Mouse (Mus musculus): ENCODE measurements around the gene Hydin. TPM values are rescaled to one million over a fixed set of nuclear protein-coding genes. Genes with fewer than 3 reads are reported as not detected.

Gene Hydin
- total and polyA plus RNA-seq, 2 experiments from 2014 or later: 0.49 to 0.88 TPM

GRCm38 (mm10) chr8:110630079-110630478, 363.3 kb downstream of the Hydin start:
- no peak overlapping the region for H3K4me2 ChIP-seq (ENCODE audit: low read depth, low read length, poor library complexity, severe bottlenecking)
- no peak overlapping the region; the same call in 1 of the 2 replicates for H3K9ac ChIP-seq (replicated peaks; ENCODE audit: low read length, poor library complexity, severe bottlenecking)
- H3K4me3 ChIP-seq (ENCODE audit: low read depth, low read length): no peak overlapping the region
- WGBS: 90% methylated on average over 3 of the region's 3 CpGs
- H3K27me3 ChIP-seq (ENCODE audit: insufficient read depth, low read length): no peaks in the 10 kb centered on the region
- no peak overlapping the region for H3K27ac ChIP-seq (ENCODE audit: low read depth, low read length)
- H3K36me3 ChIP-seq (ENCODE audit: insufficient read depth, low read length): peaks cover 27% of the 10 kb centered on the region
- ATAC-seq (ENCODE audit: low FRiP score) (no peak), DNase-seq (ENCODE audit: low spot score) (no peak)
- TF ChIP-seq CTCF (IDR thresholded peaks at IDR 0.05): no peak
- no peaks in the 10 kb centered on the region for H3K4me1 ChIP-seq (ENCODE audit: insufficient read depth, low read length)
- H3K9me3 ChIP-seq (ENCODE audit: low read length): no peaks in the 10 kb centered on the region

- no peak overlapping the region for H3K4me3 ChIP-seq (ENCODE audit: low read depth, low read length)
- H3K27ac ChIP-seq (ENCODE audit: low read depth, low read length): no peak overlapping the region
- ATAC-seq (ENCODE audit: low FRiP score): no peak
- peak; percentile 58 for DNase-seq (ENCODE audit: low spot score)
- H3K27me3 ChIP-seq (ENCODE audit: insufficient read depth, low read length): no peaks in the 10 kb centered on the region
- H3K36me3 ChIP-seq (ENCODE audit: insufficient read depth, low read length): peaks cover 33% of the 10 kb centered on the region
- no peaks in the 10 kb centered on the region for H3K9me3 ChIP-seq (ENCODE audit: low read length)
- no peak for TF ChIP-seq CTCF (IDR thresholded peaks at IDR 0.05)
- H3K4me2 ChIP-seq (ENCODE audit: low read depth, low read length, poor library complexity, severe bottlenecking): no peak overlapping the region
- 71% methylated on average over 8 of the region's 8 CpGs for WGBS
- H3K4me1 ChIP-seq (ENCODE audit: insufficient read depth, low read length): no peaks in the 10 kb centered on the region
- no peak overlapping the region for H3K9ac ChIP-seq (replicated peaks; ENCODE audit: low read length, poor library complexity, severe bottlenecking)
Measured at GRCm38 (mm10) chr8:110630571-110631071, 363.8 kb downstream of the Hydin start.

- H3K4me2 ChIP-seq (ENCODE audit: low read depth, low read length, poor library complexity, severe bottlenecking): no peak overlapping the region
- TF ChIP-seq CTCF (IDR thresholded peaks at IDR 0.05): no peak
- no peak for DNase-seq (ENCODE audit: low spot score)
- no peak overlapping the region for H3K4me3 ChIP-seq (ENCODE audit: low read depth, low read length)
- no peaks in the 10 kb centered on the region for H3K27me3 ChIP-seq (ENCODE audit: insufficient read depth, low read length)
- 95% methylated on average over 7 of the region's 7 CpGs for WGBS
- H3K36me3 ChIP-seq (ENCODE audit: insufficient read depth, low read length): peaks cover 38% of the 10 kb centered on the region
- ATAC-seq (ENCODE audit: low FRiP score): no peak
- H3K9ac ChIP-seq (replicated peaks; ENCODE audit: low read length, poor library complexity, severe bottlenecking): no peak overlapping the region
- no peaks in the 10 kb centered on the region for H3K9me3 ChIP-seq (ENCODE audit: low read length)
- H3K27ac ChIP-seq (ENCODE audit: low read depth, low read length): no peak overlapping the region
- H3K4me1 ChIP-seq (ENCODE audit: insufficient read depth, low read length): no peaks in the 10 kb centered on the region
Measured at GRCm38 (mm10) chr8:110631201-110631600, 364.4 kb downstream of the Hydin start.

- 97% methylated on average over 3 of the region's 3 CpGs for WGBS
- H3K9me3 ChIP-seq (ENCODE audit: low read length): no peaks in the 10 kb centered on the region
- no peak overlapping the region for H3K9ac ChIP-seq (replicated peaks; ENCODE audit: low read length, poor library complexity, severe bottlenecking)
- no peak for TF ChIP-seq CTCF (IDR thresholded peaks at IDR 0.05)
- DNase-seq (ENCODE audit: low spot score) (no peak), ATAC-seq (ENCODE audit: low FRiP score) (no peak)
- no peak overlapping the region for H3K4me3 ChIP-seq (ENCODE audit: low read depth, low read length)
- H3K36me3 ChIP-seq (ENCODE audit: insufficient read depth, low read length): peaks cover 60% of the 10 kb centered on the region
- H3K4me2 ChIP-seq (ENCODE audit: low read depth, low read length, poor library complexity, severe bottlenecking): no peak overlapping the region
- no peaks in the 10 kb centered on the region for H3K27me3 ChIP-seq (ENCODE audit: insufficient read depth, low read length)
- no peak overlapping the region for H3K27ac ChIP-seq (ENCODE audit: low read depth, low read length)
- no peaks in the 10 kb centered on the region for H3K4me1 ChIP-seq (ENCODE audit: insufficient read depth, low read length)
Measured at GRCm38 (mm10) chr8:110633814-110634213, 367.0 kb downstream of the Hydin start.

GRCm38 (mm10) chr8:110636182-110636581, 369.4 kb downstream of the Hydin start:
- Histone ChIP-seq H3K36me3 (ENCODE audit: insufficient read depth, low read length) (peaks cover 60% of the 10 kb centered on the region), H3K27me3 (ENCODE audit: insufficient read depth, low read length) (no peaks in the 10 kb centered on the region), H3K9ac (replicated peaks; ENCODE audit: low read length, poor library complexity, severe bottlenecking) (no peak overlapping the region), H3K4me3 (ENCODE audit: low read depth, low read length) (no peak overlapping the region), H3K9me3 (ENCODE audit: low read length) (no peaks in the 10 kb centered on the region), H3K4me1 (ENCODE audit: insufficient read depth, low read length) (no peaks in the 10 kb centered on the region), H3K27ac (ENCODE audit: low read depth, low read length) (no peak overlapping the region), H3K4me2 (ENCODE audit: low read depth, low read length, poor library complexity, severe bottlenecking) (no peak overlapping the region)
- ATAC-seq (ENCODE audit: low FRiP score) (no peak), DNase-seq (ENCODE audit: low spot score) (no peak)
- 91% methylated on average over 6 of the region's 6 CpGs for WGBS
- no peak for TF ChIP-seq CTCF (IDR thresholded peaks at IDR 0.05)

DNA sequence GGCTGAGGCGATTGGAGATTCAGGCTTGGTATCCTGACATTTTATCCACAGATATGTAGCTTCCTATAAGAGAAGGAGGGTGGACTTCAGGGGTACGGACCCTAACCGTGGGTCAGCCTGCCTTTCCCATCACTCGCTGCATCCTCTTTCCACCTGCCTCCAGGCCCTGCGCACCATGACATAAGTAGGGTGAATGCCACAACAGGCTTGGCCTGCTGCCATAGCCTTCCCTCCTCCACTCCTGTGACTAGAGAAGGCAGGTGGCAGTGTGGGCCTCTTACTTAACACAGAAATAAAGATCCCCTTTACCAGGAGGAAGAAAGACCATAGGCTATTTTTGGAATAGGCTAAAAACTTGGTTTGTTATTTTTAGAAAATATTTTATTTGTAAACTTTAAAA, 375.6 kb downstream of the Hydin start:
- H3K9ac ChIP-seq (replicated peaks; ENCODE audit: low read length, poor library complexity, severe bottlenecking): no peak overlapping the region

More for the DNA sequence above, 375.6 kb downstream of the Hydin start:
- DNase-seq (ENCODE audit: low spot score) (no peak), ATAC-seq (ENCODE audit: low FRiP score) (no peak)
- no peak for TF ChIP-seq CTCF (IDR thresholded peaks at IDR 0.05)
- no peaks in the 10 kb centered on the region for H3K27me3 ChIP-seq (ENCODE audit: insufficient read depth, low read length)
- no peak overlapping the region for H3K27ac ChIP-seq (ENCODE audit: low read depth, low read length)
- H3K4me1 ChIP-seq (ENCODE audit: insufficient read depth, low read length): no peaks in the 10 kb centered on the region
- H3K36me3 ChIP-seq (ENCODE audit: insufficient read depth, low read length): peaks cover 36% of the 10 kb centered on the region
- no peak overlapping the region for H3K4me3 ChIP-seq (ENCODE audit: low read depth, low read length)
- no peak overlapping the region for H3K4me2 ChIP-seq (ENCODE audit: low read depth, low read length, poor library complexity, severe bottlenecking)
- 93% methylated on average over 5 of the region's 5 CpGs for WGBS
- no peaks in the 10 kb centered on the region for H3K9me3 ChIP-seq (ENCODE audit: low read length)
